Mouse (Mus musculus): ENCODE results near the gene Ankrd63.
"Not testable (repeated sequence)": the region's sequence is repeated elsewhere in the genome, so short reads cannot be mapped to it uniquely, and the experiment has no call there.

The Ankrd63 gene

DNA sequence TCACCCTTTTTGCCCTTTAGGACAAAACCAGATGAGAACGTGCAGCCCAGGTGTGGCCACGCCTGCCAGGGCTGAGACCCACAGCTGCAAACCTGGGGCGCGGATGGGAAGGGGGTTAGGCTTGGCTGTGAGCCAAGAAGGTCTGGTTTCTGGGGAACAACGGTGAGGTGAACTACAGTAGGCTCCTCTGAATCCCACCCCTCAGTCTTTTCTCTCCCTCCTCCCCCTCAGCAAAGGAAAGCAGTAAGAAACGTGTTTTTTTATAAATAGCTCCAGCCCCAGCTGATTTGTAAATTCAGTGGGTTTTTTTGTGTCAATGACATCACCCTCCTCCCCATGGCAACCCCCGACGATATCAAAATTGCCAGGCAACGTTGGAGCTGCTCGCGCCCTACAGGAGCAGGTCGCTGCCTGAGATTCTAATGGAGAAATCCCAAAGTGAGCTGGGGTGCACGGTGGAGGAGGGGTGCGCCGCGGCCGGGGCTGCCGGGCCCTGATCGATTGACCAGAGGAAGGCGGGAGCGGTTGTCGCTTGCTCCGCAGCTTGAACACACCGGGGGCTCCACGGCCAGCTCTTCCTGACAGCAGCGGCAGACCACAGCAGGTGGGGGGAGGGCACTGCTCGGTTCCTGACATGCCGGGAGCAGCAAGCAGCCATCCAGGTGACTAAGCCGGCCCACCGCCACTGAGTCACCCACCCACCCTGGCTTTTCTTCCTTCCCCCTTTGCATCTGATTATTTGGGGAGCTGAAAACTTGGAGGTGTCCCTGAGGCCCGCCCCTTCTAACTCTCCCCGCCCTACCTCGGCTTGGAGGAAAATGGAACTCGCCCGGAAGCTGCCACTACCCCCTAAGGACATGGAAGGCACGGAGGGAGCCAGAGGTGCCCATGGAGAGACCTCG lies 40.6 kb downstream of the Ankrd63 start, which contains the start of gene Pak6:
Gene Pak6 (plus strand): TSS at position 402 of the 902 bp plus-strand sequence.
- peak; percentile 59 for DNase-seq (ENCODE audit: low read depth)

DNA sequence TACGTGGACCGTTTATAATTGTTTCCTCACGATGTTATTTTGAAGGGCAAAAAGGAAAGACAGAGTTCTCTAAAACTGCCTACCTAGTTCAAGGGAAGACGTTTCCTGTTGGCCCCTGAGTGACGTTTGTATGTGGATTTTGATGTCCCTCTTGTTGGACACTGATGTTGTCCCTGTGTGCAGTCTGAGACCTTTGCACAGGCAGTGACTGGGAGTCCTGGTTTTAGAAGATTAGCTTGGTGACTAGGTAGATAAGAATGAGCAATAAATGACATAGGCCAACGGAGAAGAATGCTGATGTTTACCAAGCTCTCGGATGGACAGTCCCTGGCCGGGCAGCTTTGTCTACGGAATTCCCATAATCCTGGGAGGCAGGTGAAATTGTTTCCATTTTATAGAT lies 41.9 kb downstream of the Ankrd63 start:
- no peak for DNase-seq (ENCODE audit: low read depth)

DNA sequence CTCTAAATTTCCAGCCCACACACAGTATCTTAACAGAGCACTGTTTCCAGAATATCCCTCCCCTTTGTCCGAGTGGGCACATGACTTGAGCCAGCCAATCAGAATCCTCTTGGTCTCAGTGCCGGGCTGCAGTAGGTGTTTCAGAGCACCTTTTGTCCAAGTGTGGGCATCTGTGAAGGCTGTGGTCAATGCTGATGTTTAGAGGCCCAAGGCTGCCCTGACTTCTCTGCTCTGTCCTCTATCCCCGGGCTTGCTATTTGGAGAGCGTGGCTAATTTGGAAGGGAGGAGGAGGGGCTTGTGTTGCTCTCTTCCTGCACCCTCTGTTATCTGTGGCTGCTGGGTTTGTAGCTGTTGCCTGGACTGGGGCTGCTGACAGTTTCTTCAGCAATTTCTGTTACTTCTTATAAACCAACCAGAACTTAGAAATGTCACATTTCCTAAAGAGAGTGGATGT lies 43.7 kb downstream of the Ankrd63 start:
- peak; percentile 56 for DNase-seq (ENCODE audit: low read depth)

DNA sequence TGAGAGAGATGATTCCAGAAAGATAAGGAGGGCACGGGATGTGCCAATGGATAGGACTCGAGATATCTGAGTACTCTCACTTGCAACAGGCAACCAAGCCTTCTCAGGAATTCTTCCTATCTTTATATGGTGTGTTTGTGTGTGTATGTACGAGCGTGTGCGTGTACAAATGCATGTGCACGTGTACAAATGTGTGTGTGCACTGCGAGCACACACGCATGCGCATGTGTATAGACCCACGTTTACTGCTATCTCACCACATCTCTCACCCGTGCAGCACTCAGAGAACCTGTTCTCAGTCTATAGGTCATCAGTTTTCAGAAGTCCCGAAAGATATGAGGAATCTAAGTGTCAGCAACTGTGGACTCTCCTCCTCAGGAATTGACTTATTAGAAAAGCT lies 44.3 kb downstream of the Ankrd63 start:
- no peak for DNase-seq (ENCODE audit: low read depth)

- DNase-seq (ENCODE audit: low read depth) = no peak
These were observed 44.7 kb downstream of the Ankrd63 start for GRCm38 (mm10) chr2:118659077-118659476.

GRCm38 (mm10) chr2:118658457-118658856 lies 45.3 kb downstream of the Ankrd63 start:
- DNase-seq (ENCODE audit: low read depth) = no peak

- DNase-seq (ENCODE audit: low read depth) = peak; percentile 41
These were observed 47.0 kb downstream of the Ankrd63 start for GRCm38 (mm10) chr2:118656688-118657281.

- DNase-seq (ENCODE audit: low read depth) = not testable (repeated sequence)
These were observed 53.1 kb downstream of the Ankrd63 start for GRCm38 (mm10) chr2:118650697-118651096.

Measured in naive thymus-derived CD4-positive, alpha-beta T cell, adult 2 months (primary cell).